Mouse (Mus musculus) forebrain, embryonic 11.5 days (tissue): ENCODE data around the gene Rpgrip1. TPM values are rescaled to one million over a fixed set of nuclear protein-coding genes. Genes with fewer than 3 reads are reported as not detected.

Source experiments
- ATAC-seq: fragments of 200-750 bp; cut with Nextera tagmentation; replicated peaks from 2 replicates; pipeline ENCODE4 v1.8.0; 2017; ENCODE audit warnings: moderate TSS enrichment; ENCODE audit not compliant: low FRiP score
- DNase-seq: peaks from one replicate; pipeline ENCODE4 v3.0.0-alpha.2; 2017; ENCODE audit warnings: low spot score
- H3K27ac ChIP-seq: fragments of 300-500 bp; sonication (generic); 2 replicates; pipeline ENCODE4 v1.5.1; 2014; ENCODE audit warnings: low read depth, low read length
- H3K27me3 ChIP-seq: fragments of 300-500 bp; sonication (generic); 2 replicates; pipeline ENCODE4 v1.6.1; 2014; ENCODE audit warnings: mild to moderate bottlenecking, low read length, mixed read lengths; ENCODE audit not compliant: control insufficient read depth, insufficient read depth
- H3K36me3 ChIP-seq: fragments of 300-500 bp; sonication (generic); 2 replicates; pipeline ENCODE4 v1.6.1; 2014; ENCODE audit warnings: mild to moderate bottlenecking, low read length, moderate library complexity, mixed read lengths; ENCODE audit not compliant: control insufficient read depth, insufficient read depth
- H3K4me1 ChIP-seq: fragments of 300-500 bp; sonication (generic); replicated peaks from 2 replicates; pipeline ENCODE4 v1.6.1; 2014; ENCODE audit warnings: low read length, mixed read lengths; ENCODE audit not compliant: control insufficient read depth, insufficient read depth
- H3K4me2 ChIP-seq: fragments of 300-500 bp; sonication (generic); 2 replicates; pipeline ENCODE4 v1.6.1; 2014; ENCODE audit warnings: low read depth, mild to moderate bottlenecking, low read length, moderate library complexity, mixed read lengths; ENCODE audit not compliant: severe bottlenecking
- H3K4me3 ChIP-seq: fragments of 300-500 bp; sonication (generic); 2 replicates; pipeline ENCODE4 v1.5.1; 2014; ENCODE audit warnings: low read depth, low read length
- H3K9ac ChIP-seq: fragments of 300-500 bp; sonication (generic); 2 replicates; pipeline ENCODE4 v1.6.1; 2014; ENCODE audit warnings: low read length
- H3K9me3 ChIP-seq: fragments of 300-500 bp; sonication (generic); 2 replicates; pipeline ENCODE4 v1.6.1; 2016; ENCODE audit warnings: low read length, mixed read lengths; ENCODE audit not compliant: control insufficient read depth
- WGBS: fragments of 180-500 bp; shearing (Covaris S2); extraction: QIAGEN DNeasy Blood & Tissue Kit; methylation state at CpG from one replicate; pipeline ENCODE4 v1.1.7; 2014; 5-methylcytosine and 5-hydroxymethylcytosine counted together
- polyA plus RNA-seq: library from polyadenylated mRNA; unstranded; fragments of >200 nt; fragmentation: Nextera tagmentation; extraction: Ambion mirVana; gene quantifications from 2 replicates; pipeline ENCODE4 v1.2.1, GENCODE M21; 2014

Gene Rpgrip1
- polyA plus RNA-seq, 1 experiment from 2014 or later = 108 TPM

GRCm38 (mm10) chr14:52099563-52099962 is 10.9 kb upstream of the Rpgrip1 start:
- 91% methylated on average over 2 of the region's 2 CpGs for WGBS
- DNase-seq (no peak), ATAC-seq (no peak)
- no peaks in the 10 kb centered on the region for H3K27me3 ChIP-seq
- H3K4me2 ChIP-seq = no peak overlapping the region
- H3K27ac ChIP-seq = no peak overlapping the region
- H3K36me3 ChIP-seq = no peaks in the 10 kb centered on the region; the same call in 1 of the 2 replicates
- peaks cover 2% of the 10 kb centered on the region; the same call in 1 of the 2 replicates for H3K4me1 ChIP-seq
- H3K4me3 ChIP-seq = no peak overlapping the region
- no peaks in the 10 kb centered on the region for H3K9me3 ChIP-seq
- H3K9ac ChIP-seq = no peak overlapping the region

- H3K36me3 ChIP-seq = no peaks in the 10 kb centered on the region; the same call in 1 of the 2 replicates
- no peak overlapping the region for H3K4me3 ChIP-seq
- DNase-seq (no peak), ATAC-seq (no peak)
- no peaks in the 10 kb centered on the region for H3K9me3 ChIP-seq
- H3K4me2 ChIP-seq = no peak overlapping the region
- WGBS = 82% methylated on average over 5 of the region's 5 CpGs
- peaks cover 2% of the 10 kb centered on the region; the same call in 1 of the 2 replicates for H3K4me1 ChIP-seq
- H3K27me3 ChIP-seq = no peaks in the 10 kb centered on the region
- no peak overlapping the region for H3K9ac ChIP-seq
- no peak overlapping the region for H3K27ac ChIP-seq
Measured at GRCm38 (mm10) chr14:52100170-52100960, 10.1 kb upstream of the Rpgrip1 start.

GRCm38 (mm10) chr14:52101285-52102157 is 9.0 kb upstream of the Rpgrip1 start:
- Histone ChIP-seq H3K27me3 (no peaks in the 10 kb centered on the region), H3K9me3 (no peaks in the 10 kb centered on the region), H3K4me1 (peaks cover 2% of the 10 kb centered on the region; the same call in 1 of the 2 replicates), H3K4me3 (no peak overlapping the region; the same call in 1 of the 2 replicates), H3K27ac (no peak overlapping the region), H3K9ac (no peak overlapping the region), H3K4me2 (peak overlapping the region; percentile 71), H3K36me3 (no peaks in the 10 kb centered on the region; the same call in 1 of the 2 replicates)
- no peak for ATAC-seq
- 90% methylated on average over 1 of the region's 1 CpGs for whole genome bisulfite sequencing
- no peak for DNase-seq

GRCm38 (mm10) chr14:52103474-52103855 is 7.0 kb upstream of the Rpgrip1 start:
- DNase-seq (no peak), ATAC-seq (no peak)
- Histone ChIP-seq H3K4me2 (peak overlapping the region; percentile 71; the same call in 1 of the 2 replicates), H3K27ac (peak overlapping the region; percentile 90), H3K9me3 (no peaks in the 10 kb centered on the region), H3K27me3 (no peaks in the 10 kb centered on the region), H3K4me3 (peak overlapping the region; percentile 99), H3K4me1 (peaks cover 2% of the 10 kb centered on the region; the same call in 1 of the 2 replicates), H3K9ac (peak overlapping the region; percentile 100), H3K36me3 (no peaks in the 10 kb centered on the region)
- WGBS = under 1% methylated on average over 30 of the region's 30 CpGs

GRCm38 (mm10) chr14:52103856-52104676 is 6.4 kb upstream of the Rpgrip1 start, which contains the start of gene Hnrnpc:
Gene Hnrnpc, minus strand, starts transcription at chr14:52104028.
- Histone ChIP-seq H3K4me3 (peak within 1 kb of the TSS; percentile 99), H3K36me3 (no peaks in the 10 kb centered on the region), H3K4me1 (peaks cover 2% of the 10 kb centered on the region; the same call in 1 of the 2 replicates), H3K27ac (peak within 1 kb of the TSS; percentile 90), H3K9me3 (no peaks in the 10 kb centered on the region), H3K27me3 (no peaks in the 10 kb centered on the region), H3K4me2 (peak within 1 kb of the TSS; percentile 71), H3K9ac (peak within 1 kb of the TSS; percentile 100)
- peak; percentile 100 for DNase-seq
- WGBS = under 1% methylated on average over 49 of the region's 50 CpGs
- ATAC-seq = peak; percentile 99

GRCm38 (mm10) chr14:52104677-52105285 is 5.7 kb upstream of the Rpgrip1 start:
- 36% methylated on average over 7 of the region's 7 CpGs for WGBS
- Histone ChIP-seq H3K27ac (peak overlapping the region; percentile 88), H3K4me2 (peak overlapping the region; percentile 61), H3K9me3 (no peaks in the 10 kb centered on the region), H3K36me3 (no peaks in the 10 kb centered on the region), H3K27me3 (no peaks in the 10 kb centered on the region), H3K9ac (peak overlapping the region; percentile 65), H3K4me1 (peaks cover 2% of the 10 kb centered on the region; the same call in 1 of the 2 replicates), H3K4me3 (peak overlapping the region; percentile 31)
- no peak for ATAC-seq
- no peak for DNase-seq

GRCm38 (mm10) chr14:52105308-52105707 is 5.2 kb upstream of the Rpgrip1 start:
- Histone ChIP-seq H3K27ac (no peak overlapping the region), H3K9ac (no peak overlapping the region), H3K4me3 (no peak overlapping the region), H3K36me3 (no peaks in the 10 kb centered on the region), H3K9me3 (no peaks in the 10 kb centered on the region), H3K4me2 (no peak overlapping the region), H3K4me1 (peaks cover 2% of the 10 kb centered on the region; the same call in 1 of the 2 replicates), H3K27me3 (no peaks in the 10 kb centered on the region)
- WGBS = 83% methylated on average over 2 of the region's 2 CpGs
- ATAC-seq (no peak), DNase-seq (no peak)
